Mouse (Mus musculus) forebrain, embryonic 11.5 days (tissue): ENCODE measurements at regions not wholly inside any gene's neighbourhood (a gene's known extent, or its start where the extent isn't known, plus 50 kb on each side); places are given as distances from the start of the nearest gene placed in this dataset.
A peak's percentile ranks its signal among the peaks of the same experiment; 100 is the strongest.

ENCODE experiments used
- ATAC-seq: fragments of 200-750 bp; cut with Nextera tagmentation; replicated peaks from 2 replicates; pipeline ENCODE4 v1.8.0; 2017; ENCODE audit warnings: moderate TSS enrichment; ENCODE audit not compliant: low FRiP score
- DNase-seq: peaks from one replicate; pipeline ENCODE4 v3.0.0-alpha.2; 2017; ENCODE audit warnings: low spot score
- H3K27ac ChIP-seq: fragments of 300-500 bp; sonication (generic); 2 replicates; pipeline ENCODE4 v1.5.1; 2014; ENCODE audit warnings: low read depth, low read length
- H3K27me3 ChIP-seq: fragments of 300-500 bp; sonication (generic); 2 replicates; pipeline ENCODE4 v1.6.1; 2014; ENCODE audit warnings: mild to moderate bottlenecking, low read length, mixed read lengths; ENCODE audit not compliant: control insufficient read depth, insufficient read depth
- H3K36me3 ChIP-seq: fragments of 300-500 bp; sonication (generic); 2 replicates; pipeline ENCODE4 v1.6.1; 2014; ENCODE audit warnings: mild to moderate bottlenecking, low read length, moderate library complexity, mixed read lengths; ENCODE audit not compliant: control insufficient read depth, insufficient read depth
- H3K4me1 ChIP-seq: fragments of 300-500 bp; sonication (generic); replicated peaks from 2 replicates; pipeline ENCODE4 v1.6.1; 2014; ENCODE audit warnings: low read length, mixed read lengths; ENCODE audit not compliant: control insufficient read depth, insufficient read depth
- H3K4me2 ChIP-seq: fragments of 300-500 bp; sonication (generic); 2 replicates; pipeline ENCODE4 v1.6.1; 2014; ENCODE audit warnings: low read depth, mild to moderate bottlenecking, low read length, moderate library complexity, mixed read lengths; ENCODE audit not compliant: severe bottlenecking
- H3K4me3 ChIP-seq: fragments of 300-500 bp; sonication (generic); 2 replicates; pipeline ENCODE4 v1.5.1; 2014; ENCODE audit warnings: low read depth, low read length
- H3K9ac ChIP-seq: fragments of 300-500 bp; sonication (generic); 2 replicates; pipeline ENCODE4 v1.6.1; 2014; ENCODE audit warnings: low read length
- H3K9me3 ChIP-seq: fragments of 300-500 bp; sonication (generic); 2 replicates; pipeline ENCODE4 v1.6.1; 2016; ENCODE audit warnings: low read length, mixed read lengths; ENCODE audit not compliant: control insufficient read depth
- WGBS: fragments of 180-500 bp; shearing (Covaris S2); extraction: QIAGEN DNeasy Blood & Tissue Kit; methylation state at CpG from one replicate; pipeline ENCODE4 v1.1.7; 2014; 5-methylcytosine and 5-hydroxymethylcytosine counted together

DNA sequence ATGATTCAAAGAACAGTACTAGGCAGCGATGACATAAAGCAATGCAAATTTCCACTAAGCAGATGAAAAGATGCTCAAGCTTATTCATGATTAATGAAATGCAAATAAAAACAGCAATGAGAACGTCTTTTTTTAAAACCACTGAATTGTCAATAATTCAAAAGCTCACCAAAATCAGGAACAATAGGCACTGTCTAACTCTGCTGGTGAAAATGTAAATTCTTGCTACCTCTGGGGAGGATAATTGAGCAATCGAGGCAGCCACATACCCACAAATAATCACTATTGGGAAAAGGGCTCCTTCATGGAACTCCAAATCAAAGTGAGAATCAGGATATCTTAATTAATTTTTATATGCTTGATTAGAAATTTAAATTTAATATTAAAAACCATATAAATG lies 663.3 kb downstream of the Smarca1 start:
- H3K27ac ChIP-seq = no peak overlapping the region
- no peak overlapping the region for H3K4me2 ChIP-seq
- H3K9me3 ChIP-seq = no peaks in the 10 kb centered on the region
- no peaks in the 10 kb centered on the region for H3K27me3 ChIP-seq
- WGBS = 36% methylated on average over 3 of the region's 3 CpGs
- no peaks in the 10 kb centered on the region for H3K36me3 ChIP-seq
- H3K4me1 ChIP-seq = no peaks in the 10 kb centered on the region
- H3K4me3 ChIP-seq = no peak overlapping the region
- no peak overlapping the region for H3K9ac ChIP-seq
- peak; percentile 66; the same call in 1 of the 2 replicates for ATAC-seq
- DNase-seq = no peak

DNA sequence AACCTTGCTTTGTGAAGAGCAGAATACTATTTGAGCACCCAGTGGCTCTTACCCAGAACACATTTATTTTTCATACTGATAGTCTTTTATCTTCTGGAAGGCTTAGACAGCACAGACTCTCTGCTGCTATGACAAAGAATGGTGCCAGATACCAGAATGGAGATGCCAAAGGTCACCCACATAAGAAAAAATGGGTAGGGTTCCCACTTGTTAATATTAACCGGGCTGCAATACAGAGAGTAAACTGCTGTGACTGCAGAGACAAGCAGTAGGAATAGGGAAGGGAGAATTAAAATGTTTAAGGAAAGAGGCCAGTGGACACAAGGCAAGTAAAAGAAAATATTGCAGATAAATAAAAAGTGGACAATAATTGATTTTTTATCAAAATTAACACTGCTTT lies 709.9 kb downstream of the Smarca1 start:
- Histone ChIP-seq H3K4me1 (no peaks in the 10 kb centered on the region), H3K9ac (no peak overlapping the region), H3K4me2 (no peak overlapping the region), H3K4me3 (no peak overlapping the region), H3K36me3 (no peaks in the 10 kb centered on the region), H3K27ac (no peak overlapping the region), H3K27me3 (no peaks in the 10 kb centered on the region), H3K9me3 (no peaks in the 10 kb centered on the region)
- WGBS = 88% methylated on average over 1 of the region's 1 CpGs
- DNase-seq (no peak), ATAC-seq (no peak)

DNA sequence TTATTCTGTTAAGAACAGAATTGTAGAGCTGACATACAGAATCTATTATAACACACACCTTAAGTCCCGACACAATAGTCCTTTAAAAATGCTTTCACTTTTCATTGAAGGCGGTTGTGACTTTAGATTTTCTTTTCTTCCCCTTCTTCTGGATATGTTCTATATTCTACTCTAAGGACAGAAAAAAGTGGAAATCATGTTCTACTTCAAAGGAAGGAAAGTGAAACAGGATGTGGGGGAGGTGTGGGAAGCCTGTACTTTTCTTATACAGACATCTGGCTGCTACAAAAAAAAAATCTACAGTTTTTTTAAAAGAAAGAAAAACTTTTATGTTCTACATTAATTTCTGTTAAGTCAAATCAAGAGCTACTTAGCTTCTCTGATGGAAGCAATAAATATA lies 735.0 kb downstream of the Smarca1 start:
- DNase-seq = no peak
- Histone ChIP-seq H3K4me2 (no peak overlapping the region), H3K36me3 (no peaks in the 10 kb centered on the region), H3K4me3 (no peak overlapping the region), H3K9ac (no peak overlapping the region), H3K9me3 (no peaks in the 10 kb centered on the region), H3K4me1 (no peaks in the 10 kb centered on the region), H3K27ac (no peak overlapping the region), H3K27me3 (no peaks in the 10 kb centered on the region)
- 84% methylated on average over 2 of the region's 2 CpGs for WGBS
- ATAC-seq = no peak

DNA sequence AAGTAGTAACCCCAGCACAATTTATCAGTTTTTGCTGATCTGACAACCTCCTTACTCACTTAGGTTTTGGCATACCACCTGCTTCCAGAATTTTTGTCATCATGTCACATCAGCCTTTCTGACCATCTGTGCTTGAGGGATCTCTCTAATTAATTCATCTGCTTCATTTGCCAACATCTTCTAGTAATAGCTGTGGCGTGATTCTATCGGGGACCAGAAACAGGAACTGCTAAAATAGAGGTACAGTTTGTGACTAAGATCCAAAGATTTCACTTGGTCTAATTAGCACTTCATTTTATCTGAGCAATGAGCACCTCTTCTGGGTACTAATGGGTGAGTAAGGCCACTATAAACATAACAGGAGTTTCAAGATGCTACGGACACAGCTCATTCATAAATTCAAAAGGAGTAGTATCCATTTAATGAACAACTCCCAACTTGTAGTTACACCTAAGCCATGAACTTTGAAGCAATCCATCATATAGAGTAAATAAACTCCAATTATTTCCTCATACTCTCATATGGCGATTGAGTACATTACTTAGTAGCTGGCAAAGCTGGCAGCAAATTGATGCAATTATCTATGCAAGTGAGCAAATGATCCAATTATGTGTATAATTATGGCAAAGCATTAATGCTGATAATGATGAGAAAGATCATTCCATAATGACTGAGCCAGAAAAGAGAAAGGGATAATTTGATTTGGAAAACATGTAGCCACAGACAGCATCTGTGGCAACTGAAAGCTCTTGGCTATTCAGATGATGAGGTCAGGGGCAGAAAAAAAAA lies 768.4 kb downstream of the Smarca1 start:
- H3K27ac ChIP-seq = no peak overlapping the region
- H3K9ac ChIP-seq = no peak overlapping the region
- H3K36me3 ChIP-seq = no peaks in the 10 kb centered on the region
- no peaks in the 10 kb centered on the region for H3K4me1 ChIP-seq
- ATAC-seq = no peak
- 77% methylated on average over 4 of the region's 4 CpGs for WGBS
- no peak overlapping the region for H3K4me2 ChIP-seq
- H3K27me3 ChIP-seq = no peaks in the 10 kb centered on the region
- no peak overlapping the region for H3K4me3 ChIP-seq
- no peaks in the 10 kb centered on the region for H3K9me3 ChIP-seq
- no peak for DNase-seq
